Comparison of ENCODE assay signal across 8 mouse cellular contexts in genomic region chr17:28368449-28368848, GRCm38 (mm10). TPM values are rescaled to one million over a fixed set of nuclear protein-coding genes. Genes with fewer than 3 reads are reported as not detected.
DNase-seq lines count a peak whose midpoint lies in the region; ATAC-seq and TF ChIP-seq lines count a peak whose summit lies in the region.

No protein-coding gene starts in this region.

- no peak overlapping the region for H3K27ac ChIP-seq in forebrain, embryonic 11.5 days (ENCODE audit: low read depth, low read length)
- H3K27ac ChIP-seq in forebrain, embryonic 15.5 days (replicated peaks), result no peak overlapping the region
- no peak overlapping the region for H3K27ac ChIP-seq in embryonic fibroblast, embryonic 13.5 days (ENCODE audit: insufficient read depth, low read length)

- intact Hi-C loops in heart, postnatal 36 days (cut with DNase I), result loop anchor here (1.0 to 5.0 kb wide), 3 partner anchors 40 to 164 kb away; partner anchors contain the start of gene Rpl10a

- TF ChIP-seq CTCF in embryonic fibroblast, embryonic 13.5 days (IDR thresholded peaks at IDR 0.05; ENCODE audit: borderline replicate concordance, insufficient read depth, low read length), result peak; percentile 77

- H3K4me3 ChIP-seq in forebrain, embryonic 11.5 days (ENCODE audit: low read depth, low read length), result no peak overlapping the region
- no peak overlapping the region for H3K4me3 ChIP-seq in forebrain, embryonic 15.5 days
- H3K4me3 ChIP-seq in embryonic fibroblast, embryonic 13.5 days (ENCODE audit: insufficient read depth, low read length), result no peak overlapping the region

- TF ChIP-seq POLR2A in embryonic fibroblast, embryonic 13.5 days (IDR thresholded peaks at IDR 0.05; ENCODE audit: low read depth, low read length), result no peak

- peaks cover 21% of the 10 kb centered on the region for H3K27me3 ChIP-seq in forebrain, embryonic 11.5 days (ENCODE audit: control insufficient read depth, insufficient read depth, low read length)
- peaks cover 25% of the 10 kb centered on the region for H3K27me3 ChIP-seq in forebrain, embryonic 15.5 days
- no peaks in the 10 kb centered on the region; the same call in 1 of the 2 replicates for H3K27me3 ChIP-seq in splenic B cell, adult 2 months (ENCODE audit: control insufficient read depth, insufficient read depth, low read length, poor library complexity, severe bottlenecking)

- WGBS in forebrain, embryonic 11.5 days, result 6% methylated on average over 13 of the region's 13 CpGs
- WGBS in forebrain, embryonic 15.5 days, result 6% methylated on average over 13 of the region's 13 CpGs

- H3K9ac ChIP-seq in forebrain, embryonic 11.5 days (ENCODE audit: low read length), result no peak overlapping the region
- no peak overlapping the region for H3K9ac ChIP-seq in forebrain, embryonic 15.5 days (replicated peaks)

- DNase-seq in forebrain, embryonic 11.5 days (ENCODE audit: low spot score), result peak; percentile 91
- DNase-seq in adrenal gland, postnatal 14 days, result peak; percentile 90
- DNase-seq in heart, postnatal 36 days, result peak; percentile 83 to 90
- peak; percentile 41 for DNase-seq in left cerebral cortex, adult 11 months (ENCODE audit: low spot score)
- peak; percentile 71 for DNase-seq in splenic B cell, adult 2 months (ENCODE audit: low read depth, low spot score)

- no peak for ATAC-seq in forebrain, embryonic 11.5 days (replicated peaks; ENCODE audit: low FRiP score)
- ATAC-seq in forebrain, embryonic 15.5 days (replicated peaks), result no peak
- ATAC-seq in megakaryocyte progenitor cell, adult 5-6 weeks (replicated peaks; ENCODE audit: poor library complexity), result peak; percentile 94

- peaks cover 7% of the 10 kb centered on the region; the same call in 1 of the 2 replicates for H3K4me1 ChIP-seq in forebrain, embryonic 11.5 days (replicated peaks; ENCODE audit: control insufficient read depth, insufficient read depth, low read length)
- peaks cover 8% of the 10 kb centered on the region for H3K4me1 ChIP-seq in forebrain, embryonic 15.5 days
- H3K4me1 ChIP-seq in embryonic fibroblast, embryonic 13.5 days (ENCODE audit: control insufficient read depth, insufficient read depth, low read length), result 0 out of 2 replicates have a peak, but pooled peaks cover 2% of the 10 kb centered on the region

- H3K36me3 ChIP-seq in forebrain, embryonic 11.5 days (ENCODE audit: control insufficient read depth, insufficient read depth, low read length), result no peaks in the 10 kb centered on the region
- no peaks in the 10 kb centered on the region for H3K36me3 ChIP-seq in forebrain, embryonic 15.5 days
- H3K36me3 ChIP-seq in splenic B cell, adult 2 months (ENCODE audit: control insufficient read depth, insufficient read depth, low read length, poor library complexity, severe bottlenecking), result no peaks in the 10 kb centered on the region

- no peak overlapping the region for H3K4me2 ChIP-seq in forebrain, embryonic 11.5 days (ENCODE audit: low read depth, low read length, severe bottlenecking)
- H3K4me2 ChIP-seq in forebrain, embryonic 15.5 days (replicated peaks), result no peak overlapping the region

- no peaks in the 10 kb centered on the region for H3K9me3 ChIP-seq in forebrain, embryonic 11.5 days (ENCODE audit: control insufficient read depth, low read length)
- H3K9me3 ChIP-seq in forebrain, embryonic 15.5 days, result no peaks in the 10 kb centered on the region

RNA-seq across cellular contexts. Expression of gene Tulp1, which starts 3.4 kb away (rescaled TPM):
- 2.6 and 4.2 TPM in 2 replicates for polyA plus RNA-seq in forebrain, embryonic 11.5 days (2014; fragmentation: Nextera tagmentation; extraction: Ambion mirVana)
- 1.2 and 1.8 TPM in 2 replicates for polyA plus RNA-seq in forebrain, embryonic 15.5 days (2015; fragmentation: Nextera tagmentation; extraction: Ambion mirVana)
- 0.71 TPM in 1 of 2 replicates, not detected in the other for total RNA-seq in adrenal gland, postnatal 14 days (2021)
- 0.51 TPM in 1 of 2 replicates, not detected in the other for polyA plus RNA-seq in embryonic fibroblast, embryonic 13.5 days (2011; ENCODE audit: insufficient read length, low read depth, missing spikeins)
- total RNA-seq in heart, postnatal 36 days (2021), result not detected
- not detected in 2 replicates for total RNA-seq in megakaryocyte progenitor cell, adult 5-6 weeks (2015)
- not detected in 2 replicates for total RNA-seq in megakaryocyte progenitor cell, adult 5-6 weeks (2017)

RNA-seq across cellular contexts. Expression of gene Tead3, which starts 17.8 kb away (rescaled TPM):
- 5.6 and 5.8 TPM in 2 replicates for polyA plus RNA-seq in forebrain, embryonic 11.5 days (2014; fragmentation: Nextera tagmentation; extraction: Ambion mirVana)
- polyA plus RNA-seq in forebrain, embryonic 15.5 days (2015; fragmentation: Nextera tagmentation; extraction: Ambion mirVana), result 1.9 TPM in 2 replicates
- total RNA-seq in adrenal gland, postnatal 14 days (2021), result 10.6 and 11.4 TPM in 2 replicates
- 58.5 and 64.0 TPM in 2 replicates for polyA plus RNA-seq in embryonic fibroblast, embryonic 13.5 days (2011; ENCODE audit: insufficient read length, low read depth, missing spikeins)
- total RNA-seq in heart, postnatal 36 days (2021), result 10 to 100 TPM; 12.9 to 16.6 TPM
- total RNA-seq in megakaryocyte progenitor cell, adult 5-6 weeks (2015), result 0.15 and 1.9 TPM in 2 replicates
- total RNA-seq in megakaryocyte progenitor cell, adult 5-6 weeks (2017), result 0.04 TPM in 1 of 2 replicates, not detected in the other

RNA-seq across cellular contexts. Expression of gene Rpl10a, which starts 40.2 kb away (rescaled TPM):
- polyA plus RNA-seq in forebrain, embryonic 11.5 days (2014; fragmentation: Nextera tagmentation; extraction: Ambion mirVana), result 468 and 490 TPM in 2 replicates
- 359 and 384 TPM in 2 replicates for polyA plus RNA-seq in forebrain, embryonic 15.5 days (2015; fragmentation: Nextera tagmentation; extraction: Ambion mirVana)
- total RNA-seq in adrenal gland, postnatal 14 days (2021), result 814 and 958 TPM in 2 replicates
- 1,157 and 1,234 TPM in 2 replicates for polyA plus RNA-seq in embryonic fibroblast, embryonic 13.5 days (2011; ENCODE audit: insufficient read length, low read depth, missing spikeins)
- total RNA-seq in heart, postnatal 36 days (2021), result 100 to 1,000 TPM; 392 TPM
- total RNA-seq in megakaryocyte progenitor cell, adult 5-6 weeks (2015), result 3,042 and 3,166 TPM in 2 replicates
- total RNA-seq in megakaryocyte progenitor cell, adult 5-6 weeks (2017), result 795 and 921 TPM in 2 replicates

RNA-seq across cellular contexts. Expression of gene Fance, which starts 55.1 kb away (rescaled TPM):
- 28.0 and 32.3 TPM in 2 replicates for polyA plus RNA-seq in forebrain, embryonic 11.5 days (2014; fragmentation: Nextera tagmentation; extraction: Ambion mirVana)
- 25.9 and 27.4 TPM in 2 replicates for polyA plus RNA-seq in forebrain, embryonic 15.5 days (2015; fragmentation: Nextera tagmentation; extraction: Ambion mirVana)
- 20.5 and 29.6 TPM in 2 replicates for total RNA-seq in adrenal gland, postnatal 14 days (2021)
- polyA plus RNA-seq in embryonic fibroblast, embryonic 13.5 days (2011; ENCODE audit: insufficient read length, low read depth, missing spikeins), result 22.3 and 23.4 TPM in 2 replicates
- 10 to 100 TPM; 10.9 to 17.3 TPM for total RNA-seq in heart, postnatal 36 days (2021)
- total RNA-seq in megakaryocyte progenitor cell, adult 5-6 weeks (2015), result 28.7 and 34.8 TPM in 2 replicates
- total RNA-seq in megakaryocyte progenitor cell, adult 5-6 weeks (2017), result 11.0 and 14.8 TPM in 2 replicates

Comparison
In these comparisons a context has a peak if more than half of its experiments do, and no peak if none do; other contexts are left out.
1. DNase-seq: peak in every context shown above with its lines; median percentile 91 in forebrain, embryonic 11.5 days; 90 in adrenal gland, postnatal 14 days; 86 in heart, postnatal 36 days; 71 in splenic B cell, adult 2 months; 41 in left cerebral cortex, adult 11 months.